Mouse (Mus musculus) layer of hippocampus, postnatal 25 days (tissue): Measurements from ENCODE around the gene Gde1. TPM values are rescaled to one million over a fixed set of nuclear protein-coding genes. Genes with fewer than 3 reads are reported as not detected.

Experiments
- total RNA-seq, 2 experiments: library from RNA; stranded (reverse); gene quantifications; 2 replicates each; pipeline ENCODE4 v1.2.3; 2021

Gde1 gene
- total RNA-seq, 2 experiments from 2014 or later: 222 to 253 TPM

Other genes starting within 250 kb of the Gde1 start
- 1 to 10 TPM; 2.9 to 3.2 TPM for gene Itpripl2, start 213.8 kb downstream of the Gde1 start, total RNA-seq
- 10 to 100 TPM; 33.7 to 35.9 TPM for gene Coq7, start 172.4 kb downstream of the Gde1 start, total RNA-seq
- 10 to 100 TPM; 15.0 to 17.7 TPM for gene Tmc7, start 121.0 kb downstream of the Gde1 start, total RNA-seq
- gene Tmc5, start 108.5 kb downstream of the Gde1 start, total RNA-seq: under 1 TPM; 0.44 to 0.54 TPM
- 10 to 100 TPM; 46.4 to 47.7 TPM for gene Ccp110, start 6.8 kb upstream of the Gde1 start, total RNA-seq
- gene Vps35l, start 34.4 kb upstream of the Gde1 start, total RNA-seq: 10 to 100 TPM; 62.8 to 68.5 TPM
- 1 to 10 TPM; 4.0 to 4.5 TPM for gene Iqck, start 150.0 kb upstream of the Gde1 start, total RNA-seq
- 10 to 100 TPM; 24.1 to 27.5 TPM for gene Knop1, start 150.5 kb upstream of the Gde1 start, total RNA-seq